Mouse (Mus musculus) heart, adult 2 months (tissue): ENCODE data around the gene Gskip. TPM values are rescaled to one million over a fixed set of nuclear protein-coding genes. Genes with fewer than 3 reads are reported as not detected.
A peak's percentile ranks its signal among the peaks of the same experiment; 100 is the strongest.

ENCODE experiments used
- DNase-seq, 2 experiments: peaks; one replicate each; pipeline ENCODE4 v3.0.0; 2021
- H3K27ac ChIP-seq: fragments of 200-600 bp; 2 replicates; pipeline ENCODE4 v1.8.1; 2022
- H3K27me3 ChIP-seq: fragments of 200-500 bp; 2 replicates; pipeline ENCODE4 v1.6.1; 2012; ENCODE audit warnings: mild to moderate bottlenecking, low read length, inconsistent platforms, mixed read lengths; ENCODE audit not compliant: control insufficient read depth, insufficient read depth
- H3K36me3 ChIP-seq: fragments of 200-500 bp; 2 replicates; pipeline ENCODE4 v1.6.1; 2012; ENCODE audit warnings: low read length, inconsistent platforms; ENCODE audit not compliant: control insufficient read depth, insufficient read depth
- H3K4me1 ChIP-seq: fragments of 200-500 bp; 2 replicates; pipeline ENCODE4 v1.6.1; 2011; ENCODE audit warnings: low read length; ENCODE audit not compliant: control insufficient read depth, insufficient read depth
- H3K4me3 ChIP-seq: fragments of 200-600 bp; 2 replicates; pipeline ENCODE4 v1.8.1; 2022
- H3K79me2 ChIP-seq: fragments of 200-500 bp; replicated peaks from 2 replicates; pipeline ENCODE4 v1.6.1; 2012; ENCODE audit warnings: mild to moderate bottlenecking, inconsistent platforms, low read length, moderate library complexity, mixed read lengths; ENCODE audit not compliant: control insufficient read depth, insufficient read depth
- H3K9ac ChIP-seq: fragments of 200-500 bp; 2 replicates; pipeline ENCODE4 v1.6.1; 2012; ENCODE audit warnings: low read depth, mild to moderate bottlenecking, control low read depth, inconsistent platforms, low read length, mixed read lengths
- CTCF ChIP-seq: fragments of 200-600 bp; IDR thresholded peaks from 2 replicates; pipeline ENCODE4 v1.8.1; 2022; ENCODE audit warnings: antibody characterized with exemption, mild to moderate bottlenecking, moderate library complexity
- EP300 ChIP-seq: fragments of 200-500 bp; IDR thresholded peaks from 2 replicates; pipeline ENCODE4 v1.6.1; 2011; ENCODE audit warnings: low read depth, low read length, control low read depth; ENCODE audit not compliant: insufficient read depth
- POLR2A ChIP-seq: fragments of 200-500 bp; IDR thresholded peaks from 2 replicates; pipeline ENCODE4 v1.6.1; 2011; ENCODE audit warnings: mild to moderate bottlenecking, low read depth, low read length, control low read depth; ENCODE audit not compliant: insufficient read depth
- WGBS: fragments of 180-500 bp; shearing (Covaris S2); methylation state at CpG from one replicate; pipeline ENCODE4 v1.1.7; 2018; 5-methylcytosine and 5-hydroxymethylcytosine counted together
- intact Hi-C: fragments of 180-260 bp; cut with DNase I; formaldehyde crosslinking; loops from one replicate; pipeline ENCODE4 v1.15.1; 2025
- polyA plus RNA-seq: library from polyadenylated mRNA; depleted of rRNA; stranded (reverse); fragments of >200 nt; gene quantifications from 2 replicates; pipeline ENCODE4 v1.2.3, GENCODE M21; 2012
- total RNA-seq, 2 experiments: library from RNA; stranded (reverse); gene quantifications; 2 replicates each; pipeline ENCODE4 v1.2.3; 2021

Gene Gskip
- total and polyA plus RNA-seq, 3 experiments, result 7.1 to 7.3 (median 7.1) TPM

- Histone ChIP-seq H3K36me3 (no peaks in the 10 kb centered on the region), H3K27me3 (no peaks in the 10 kb centered on the region), H3K4me3 (no peak overlapping the region), H3K9ac (no peak overlapping the region), H3K79me2 (peaks cover 6% of the 10 kb centered on the region), H3K4me1 (no peaks in the 10 kb centered on the region; the same call in none of the 2 replicates), H3K27ac (no peak overlapping the region)
- TF ChIP-seq EP300 (no peak), POLR2A (no peak), CTCF (no peak)
- 87% methylated on average over 13 of the region's 13 CpGs for WGBS
- intact Hi-C loops, result no loop called here
- DNase-seq, result no peak
Measured at GRCm38 (mm10) chr12:105689435-105689834, 4.8 kb downstream of the Gskip start.

GRCm38 (mm10) chr12:105694021-105694420, 9.4 kb downstream of the Gskip start:
- Histone ChIP-seq H3K27me3 (no peaks in the 10 kb centered on the region), H3K9ac (no peak overlapping the region), H3K27ac (no peak overlapping the region), H3K79me2 (peaks cover 6% of the 10 kb centered on the region), H3K36me3 (no peaks in the 10 kb centered on the region), H3K4me1 (no peaks in the 10 kb centered on the region), H3K4me3 (no peak overlapping the region)
- 88% methylated on average over 2 of the region's 2 CpGs for WGBS
- peak in 1 of 2 experiments; percentile 15 for DNase-seq
- intact Hi-C loops, result no loop called here
- TF ChIP-seq CTCF (no peak), EP300 (no peak), POLR2A (no peak)

GRCm38 (mm10) chr12:105695848-105696247, 11.2 kb downstream of the Gskip start:
- no peak for DNase-seq
- peaks cover 2% of the 10 kb centered on the region for H3K79me2 ChIP-seq
- H3K27me3 ChIP-seq, result no peaks in the 10 kb centered on the region
- H3K4me3 ChIP-seq, result no peak overlapping the region
- no peaks in the 10 kb centered on the region for H3K36me3 ChIP-seq
- no peak overlapping the region for H3K9ac ChIP-seq
- WGBS, result 83% methylated on average over 7 of the region's 7 CpGs
- no peaks in the 10 kb centered on the region for H3K4me1 ChIP-seq
- intact Hi-C loops, result no loop called here
- TF ChIP-seq EP300, result no peak
- no peak for TF ChIP-seq POLR2A
- TF ChIP-seq CTCF, result no peak
- H3K27ac ChIP-seq, result no peak overlapping the region

- no peaks in the 10 kb centered on the region for H3K27me3 ChIP-seq
- H3K36me3 ChIP-seq, result no peaks in the 10 kb centered on the region
- H3K27ac ChIP-seq, result no peak overlapping the region
- no peak overlapping the region for H3K4me3 ChIP-seq
- no peak for TF ChIP-seq POLR2A
- TF ChIP-seq EP300, result no peak
- no peak for TF ChIP-seq CTCF
- no peaks in the 10 kb centered on the region for H3K4me1 ChIP-seq
- DNase-seq, result no peak
- peaks cover 2% of the 10 kb centered on the region for H3K79me2 ChIP-seq
- 93% methylated on average over 8 of the region's 8 CpGs for WGBS
- no peak overlapping the region for H3K9ac ChIP-seq
- intact Hi-C loops, result no loop called here
Measured at GRCm38 (mm10) chr12:105697104-105697780, 12.6 kb downstream of the Gskip start.

- Histone ChIP-seq H3K4me3 (no peak overlapping the region), H3K4me1 (peaks cover 1% of the 10 kb centered on the region; the same call in 1 of the 2 replicates), H3K27ac (no peak overlapping the region), H3K79me2 (no peaks in the 10 kb centered on the region), H3K27me3 (no peaks in the 10 kb centered on the region), H3K9ac (no peak overlapping the region), H3K36me3 (no peaks in the 10 kb centered on the region)
- intact Hi-C loops, result no loop called here
- WGBS, result 90% methylated on average over 12 of the region's 12 CpGs
- TF ChIP-seq CTCF, result no peak
- no peak for TF ChIP-seq EP300
- TF ChIP-seq POLR2A, result no peak
- no peak for DNase-seq
Measured at GRCm38 (mm10) chr12:105700433-105700832, 15.8 kb downstream of the Gskip start.

- intact Hi-C loops, result no loop called here
- TF ChIP-seq EP300 (no peak), CTCF (no peak), POLR2A (no peak)
- H3K27ac ChIP-seq, result no peak within 1 kb of the TSS
- DNase-seq, result peak; percentile 45 to 49
- H3K4me3 ChIP-seq, result no peak within 1 kb of the TSS
- 15% methylated on average over 22 of the region's 22 CpGs for WGBS
- no peak within 1 kb of the TSS for H3K9ac ChIP-seq
- H3K36me3 ChIP-seq, result no peaks in the 10 kb centered on the region
- no peaks in the 10 kb centered on the region for H3K79me2 ChIP-seq
- no peaks in the 10 kb centered on the region for H3K27me3 ChIP-seq
- H3K4me1 ChIP-seq, result peaks cover 3% of the 10 kb centered on the region; the same call in 1 of the 2 replicates
Measured at GRCm38 (mm10) chr12:105705799-105706487, 21.3 kb downstream of the Gskip start, which contains the start of gene Ak7. Gene Ak7, plus strand, starts transcription at chr12:105705976.
